Mouse (Mus musculus) forebrain, embryonic 12.5 days (tissue): ENCODE results near the gene Hunk. TPM values are rescaled to one million over a fixed set of nuclear protein-coding genes. Genes with fewer than 3 reads are reported as not detected.
A peak's percentile ranks its signal among the peaks of the same experiment; 100 is the strongest.

Experiments
- ATAC-seq: fragments of 200-750 bp; cut with Nextera tagmentation; 2 replicates; pipeline ENCODE4 v1.8.0; 2017; ENCODE audit warnings: moderate TSS enrichment; ENCODE audit not compliant: low FRiP score
- H3K27ac ChIP-seq: fragments of 300-500 bp; sonication (generic); 2 replicates; pipeline ENCODE4 v1.5.1; 2016; ENCODE audit warnings: mild to moderate bottlenecking
- H3K27me3 ChIP-seq: fragments of 300-500 bp; sonication (generic); 2 replicates; pipeline ENCODE4 v1.6.1; 2016; ENCODE audit warnings: mild to moderate bottlenecking
- H3K36me3 ChIP-seq: fragments of 300-500 bp; sonication (generic); replicated peaks from 2 replicates; pipeline ENCODE4 v1.6.1; 2016; ENCODE audit warnings: mild to moderate bottlenecking
- H3K4me1 ChIP-seq: fragments of 300-500 bp; sonication (generic); 2 replicates; pipeline ENCODE4 v1.6.1; 2016
- H3K4me2 ChIP-seq: fragments of 300-500 bp; sonication (generic); 2 replicates; pipeline ENCODE4 v1.6.1; 2016; ENCODE audit warnings: mild to moderate bottlenecking, moderate library complexity
- H3K4me3 ChIP-seq: fragments of 300-500 bp; sonication (generic); replicated peaks from 2 replicates; pipeline ENCODE4 v1.5.1; 2016; ENCODE audit warnings: mild to moderate bottlenecking
- H3K9ac ChIP-seq: fragments of 300-500 bp; sonication (generic); 2 replicates; pipeline ENCODE4 v1.6.1; 2016; ENCODE audit warnings: mild to moderate bottlenecking
- H3K9me3 ChIP-seq: fragments of 300-500 bp; sonication (generic); 2 replicates; pipeline ENCODE4 v1.6.1; 2016
- WGBS: fragments of 180-500 bp; shearing (Covaris S2); methylation state at CpG from one replicate; pipeline ENCODE4 v1.1.7; 2016; 5-methylcytosine and 5-hydroxymethylcytosine counted together
- polyA plus RNA-seq: library from polyadenylated mRNA; unstranded; fragments of >200 nt; fragmentation: Nextera tagmentation; extraction: Ambion mirVana; gene quantifications from 2 replicates; pipeline ENCODE4 v1.2.1, GENCODE M21; 2016

The Hunk gene
- 16.6 and 17.9 TPM in 2 replicates for polyA plus RNA-seq

DNA sequence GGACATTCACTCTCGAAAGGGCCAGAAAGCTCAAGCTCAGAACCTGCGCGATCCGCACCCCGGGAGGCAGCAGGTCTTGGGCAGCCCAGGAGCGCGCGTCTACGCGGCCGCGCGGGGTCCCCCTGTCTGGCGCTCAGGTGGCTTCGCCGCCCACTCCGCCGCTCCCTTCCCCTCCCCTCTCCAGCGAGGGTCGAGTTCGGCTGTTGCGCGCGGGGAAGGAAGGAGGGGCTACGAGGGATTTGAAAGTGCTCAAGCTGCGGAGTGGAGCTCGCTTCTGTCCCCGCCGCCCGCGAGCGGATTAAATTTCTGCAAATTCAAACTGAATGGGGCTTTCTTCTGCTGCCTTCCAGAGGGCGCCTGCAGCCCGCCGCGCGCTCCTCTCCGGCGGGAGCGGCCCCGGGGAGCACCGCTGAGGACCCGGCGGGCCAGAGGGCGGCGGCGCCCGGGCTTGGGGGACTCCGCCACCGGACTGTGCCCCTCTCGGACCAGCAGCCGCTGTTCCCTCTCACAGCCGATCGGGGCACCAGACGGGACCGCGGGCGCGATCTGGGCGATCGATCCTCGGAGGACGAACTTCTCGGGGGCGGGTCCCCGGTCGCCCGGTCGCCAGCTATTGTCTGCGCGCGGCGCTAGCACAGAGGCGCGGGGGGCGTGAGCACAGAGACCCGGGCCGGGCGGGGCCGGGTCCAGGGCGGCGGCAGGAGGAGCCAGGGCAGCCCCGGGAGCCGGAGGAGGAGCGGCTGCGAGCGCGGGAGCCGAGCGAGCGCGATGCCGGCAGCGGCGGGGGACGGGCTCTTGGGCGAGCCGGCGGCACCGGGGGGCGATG is at the start of gene Hunk:
TSS of gene Hunk (plus strand) at position 326 of the 826 bp plus-strand sequence.
- H3K9ac ChIP-seq: peak within 1 kb of the TSS; percentile 96
- peak within 1 kb of the TSS; percentile 74 for H3K4me2 ChIP-seq
- ATAC-seq: peak; percentile 85
- H3K4me3 ChIP-seq: peak within 1 kb of the TSS; percentile 89
- peak within 1 kb of the TSS; percentile 99 for H3K27ac ChIP-seq
- peaks cover 16% of the 10 kb centered on the region; the same call in 1 of the 2 replicates for H3K27me3 ChIP-seq
- WGBS: under 1% methylated on average over 96 of the region's 101 CpGs
- peaks cover 9% of the 10 kb centered on the region for H3K36me3 ChIP-seq
- H3K9me3 ChIP-seq: no peaks in the 10 kb centered on the region
- H3K4me1 ChIP-seq: peaks cover 40% of the 10 kb centered on the region

DNA sequence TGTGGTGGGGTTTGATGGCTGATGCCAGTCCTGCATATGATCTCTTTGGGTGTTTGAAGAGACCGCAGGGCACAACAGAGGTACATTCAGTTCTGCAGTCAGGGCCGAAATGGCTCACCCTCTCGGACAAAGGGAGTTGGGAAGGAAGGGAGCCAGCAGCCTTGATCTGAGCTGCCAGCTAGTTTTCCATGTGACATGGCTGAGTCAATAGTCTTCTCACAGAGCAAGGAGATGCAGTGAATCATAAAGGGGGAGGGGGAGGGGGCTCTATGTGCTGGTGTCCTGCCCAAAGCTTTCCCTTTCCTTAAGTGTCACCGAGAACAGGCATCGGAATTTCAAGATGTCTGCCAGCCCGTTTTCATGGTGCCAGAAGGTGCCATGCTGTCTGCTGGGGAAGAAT is 46.8 kb upstream of the Hunk start:
- Histone ChIP-seq H3K4me1 (no peaks in the 10 kb centered on the region; the same call in 1 of the 2 replicates), H3K36me3 (no peaks in the 10 kb centered on the region), H3K27me3 (no peaks in the 10 kb centered on the region), H3K4me2 (no peak overlapping the region), H3K9me3 (no peaks in the 10 kb centered on the region), H3K9ac (no peak overlapping the region), H3K4me3 (no peak overlapping the region), H3K27ac (no peak overlapping the region)
- 85% methylated on average over 6 of the region's 6 CpGs for WGBS
- ATAC-seq: no peak

DNA sequence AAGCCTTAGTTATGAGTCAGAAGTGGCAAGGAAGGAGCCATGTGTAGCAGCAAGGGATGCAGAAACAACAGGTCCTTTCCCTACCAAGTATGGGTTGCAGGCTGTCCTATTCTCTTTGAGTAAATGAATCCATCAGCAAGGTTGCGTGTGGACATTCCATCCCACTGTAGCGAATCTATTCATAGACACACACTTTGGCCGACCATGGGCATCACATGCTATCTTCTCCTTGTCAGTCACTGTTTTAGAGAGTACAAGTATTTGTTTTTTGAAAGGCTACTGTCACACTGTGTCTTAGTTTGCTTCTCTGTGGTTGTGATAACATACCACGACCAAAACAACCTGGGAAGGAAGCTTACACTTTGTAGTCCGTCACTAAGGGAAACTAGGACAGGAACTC is 44.7 kb upstream of the Hunk start:
- 86% methylated on average over 5 of the region's 5 CpGs for WGBS
- Histone ChIP-seq H3K4me2 (no peak overlapping the region), H3K4me3 (no peak overlapping the region), H3K4me1 (no peaks in the 10 kb centered on the region), H3K27me3 (no peaks in the 10 kb centered on the region), H3K36me3 (no peaks in the 10 kb centered on the region), H3K9ac (no peak overlapping the region), H3K9me3 (no peaks in the 10 kb centered on the region), H3K27ac (no peak overlapping the region)
- ATAC-seq: no peak

DNA sequence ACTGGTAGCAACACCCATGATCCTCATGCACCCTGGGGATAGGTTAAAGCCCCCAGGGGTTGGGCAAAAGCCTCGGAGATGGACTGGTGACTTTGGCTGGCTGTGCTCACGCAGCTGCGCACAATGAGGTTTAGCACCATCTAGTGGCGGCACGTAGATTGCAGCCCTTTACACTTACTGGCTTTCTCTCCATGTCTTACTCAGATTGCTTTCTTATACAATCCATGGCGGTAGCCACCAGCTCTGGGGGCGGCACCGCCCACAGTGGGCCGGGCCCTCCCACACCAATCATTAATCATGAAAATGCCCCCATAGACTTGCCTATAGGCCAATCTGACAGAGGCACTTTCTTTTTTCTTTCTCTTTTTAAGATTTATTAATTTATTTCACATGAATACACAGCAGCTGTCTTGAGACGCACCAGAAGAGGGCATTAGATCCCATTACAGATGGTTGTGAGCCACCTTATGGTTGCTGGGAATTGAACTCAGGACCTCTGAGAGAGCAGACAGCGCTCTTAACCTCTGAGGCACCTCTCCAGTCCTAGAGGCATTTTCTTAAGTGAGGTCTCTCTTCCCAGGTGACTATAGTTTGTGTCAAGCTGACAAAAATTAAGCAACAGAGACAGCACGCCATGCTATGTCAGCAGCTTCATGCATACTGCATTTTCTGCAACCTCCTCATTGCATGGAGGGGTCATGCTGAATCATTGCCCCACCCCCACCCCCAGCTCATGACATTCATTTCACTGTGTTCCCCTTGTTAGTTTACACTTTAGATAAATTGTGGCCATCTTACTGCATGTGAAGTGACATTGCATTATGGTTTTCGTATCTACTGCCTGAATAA is 35.9 kb upstream of the Hunk start:
- no peak overlapping the region for H3K9ac ChIP-seq
- peak; percentile 93 for ATAC-seq
- H3K27ac ChIP-seq: no peak overlapping the region
- no peak overlapping the region for H3K4me2 ChIP-seq
- no peaks in the 10 kb centered on the region for H3K27me3 ChIP-seq
- no peak overlapping the region for H3K4me3 ChIP-seq
- H3K4me1 ChIP-seq: 0 out of 2 replicates have a peak, but pooled peaks cover 3% of the 10 kb centered on the region
- H3K9me3 ChIP-seq: no peaks in the 10 kb centered on the region
- WGBS: 28% methylated on average over 12 of the region's 13 CpGs
- no peaks in the 10 kb centered on the region for H3K36me3 ChIP-seq

DNA sequence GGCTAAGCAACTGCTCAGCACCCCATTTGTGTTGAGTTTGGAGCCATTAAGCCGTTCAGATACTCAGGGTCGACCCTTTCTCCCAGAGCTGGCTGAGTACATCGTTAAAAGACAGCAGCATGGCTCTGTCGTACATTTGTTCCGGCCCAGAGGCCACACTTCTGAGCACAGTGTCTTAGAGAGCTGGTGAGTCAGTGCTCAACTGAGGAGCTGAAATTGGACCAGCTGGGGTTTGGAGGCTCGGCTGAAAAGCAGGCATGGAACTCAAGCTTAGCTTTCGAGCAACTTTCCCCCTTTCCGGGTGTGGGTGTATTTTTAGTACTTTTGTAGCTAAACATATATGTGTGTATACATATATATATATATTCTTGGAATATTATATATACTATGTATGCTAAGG is 34.1 kb upstream of the Hunk start:
- 0 out of 2 replicates have a peak, but pooled peaks cover 3% of the 10 kb centered on the region for H3K4me1 ChIP-seq
- H3K27me3 ChIP-seq: no peaks in the 10 kb centered on the region
- WGBS: 51% methylated on average over 8 of the region's 8 CpGs
- H3K36me3 ChIP-seq: no peaks in the 10 kb centered on the region
- H3K4me2 ChIP-seq: no peak overlapping the region
- H3K4me3 ChIP-seq: no peak overlapping the region
- no peaks in the 10 kb centered on the region for H3K9me3 ChIP-seq
- no peak overlapping the region for H3K9ac ChIP-seq
- no peak for ATAC-seq
- H3K27ac ChIP-seq: no peak overlapping the region

DNA sequence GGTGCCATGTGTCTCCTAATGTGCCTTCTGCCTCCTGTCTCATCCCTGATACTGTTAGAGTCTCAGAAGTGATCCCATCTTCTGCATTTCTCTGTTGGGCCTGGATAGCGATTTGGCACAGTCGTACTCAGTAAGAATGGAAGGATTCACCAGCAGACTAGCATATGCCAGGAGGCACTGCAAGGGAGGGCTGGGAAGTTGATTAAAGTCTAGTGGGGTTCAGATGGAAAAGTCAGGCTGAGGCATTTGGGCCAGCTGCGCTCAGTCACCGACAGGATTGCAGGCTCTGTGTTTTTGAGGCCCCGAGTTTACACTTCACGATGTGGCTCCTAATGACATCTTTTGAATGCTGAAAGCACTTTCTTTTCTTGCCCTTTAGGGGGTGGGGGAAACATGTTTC is 33.1 kb upstream of the Hunk start:
- H3K4me1 ChIP-seq: 0 out of 2 replicates have a peak, but pooled peaks cover 3% of the 10 kb centered on the region
- ATAC-seq: peak; percentile 55; the same call in 1 of the 2 replicates

DNA sequence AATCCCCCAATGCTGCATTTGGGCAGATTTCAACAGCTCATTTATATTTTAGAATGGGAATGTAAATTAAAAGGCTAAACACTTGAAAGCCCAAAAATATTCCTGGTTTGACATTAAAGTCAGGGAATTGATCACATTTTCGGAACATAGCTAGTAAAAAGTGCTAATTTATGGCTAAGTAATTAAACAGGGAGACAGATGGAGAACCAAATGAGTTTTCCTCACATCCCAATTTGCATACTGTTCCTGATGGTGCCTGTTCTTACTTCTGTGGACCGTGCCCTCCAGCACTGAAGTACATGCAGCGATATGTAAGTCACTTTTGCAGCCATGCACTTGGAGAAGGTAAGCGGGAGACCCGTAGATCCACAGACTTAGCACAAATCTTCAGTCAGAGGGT is 32.7 kb upstream of the Hunk start:
- no peak overlapping the region for H3K27ac ChIP-seq
- 79% methylated on average over 5 of the region's 5 CpGs for WGBS

More for the DNA sequence above, 33.1 kb upstream of the Hunk start:
- H3K27me3 ChIP-seq: no peaks in the 10 kb centered on the region
- no peak overlapping the region for H3K4me3 ChIP-seq
- 46% methylated on average over 6 of the region's 6 CpGs for WGBS
- H3K36me3 ChIP-seq: no peaks in the 10 kb centered on the region
- no peaks in the 10 kb centered on the region for H3K9me3 ChIP-seq
- H3K4me2 ChIP-seq: no peak overlapping the region
- H3K27ac ChIP-seq: peak overlapping the region; percentile 46; the same call in 1 of the 2 replicates
- H3K9ac ChIP-seq: no peak overlapping the region

DNA sequence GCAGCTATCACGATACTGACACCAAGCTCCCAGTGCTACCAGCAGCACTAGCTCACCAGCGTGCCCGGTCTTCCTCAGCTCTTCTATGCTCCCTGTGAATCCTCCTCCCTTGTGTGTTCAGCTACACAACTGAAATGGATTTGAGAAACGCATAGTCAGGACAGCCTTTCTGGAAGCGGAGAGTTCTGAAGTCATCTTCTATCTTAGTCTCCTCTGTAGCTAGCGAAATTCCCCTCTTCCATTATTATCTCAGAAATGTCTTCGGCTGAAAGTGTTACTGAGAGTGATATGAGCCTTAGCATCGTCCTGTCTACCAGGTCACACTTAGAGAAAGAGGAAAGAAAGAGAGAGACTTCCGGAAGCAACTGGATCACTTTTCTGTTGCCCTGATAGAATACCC is 26.5 kb upstream of the Hunk start:
- 85% methylated on average over 9 of the region's 9 CpGs for WGBS
- H3K27ac ChIP-seq: 0 out of 2 replicates have a peak overlapping the region, but pooled peaks have one; percentile 6

More for the DNA sequence above, 32.7 kb upstream of the Hunk start:
- H3K9ac ChIP-seq: no peak overlapping the region
- no peak for ATAC-seq
- 0 out of 2 replicates have a peak, but pooled peaks cover 3% of the 10 kb centered on the region for H3K4me1 ChIP-seq
- H3K4me2 ChIP-seq: no peak overlapping the region
- H3K4me3 ChIP-seq: no peak overlapping the region
- H3K27me3 ChIP-seq: no peaks in the 10 kb centered on the region
- H3K9me3 ChIP-seq: no peaks in the 10 kb centered on the region
- no peaks in the 10 kb centered on the region for H3K36me3 ChIP-seq

DNA sequence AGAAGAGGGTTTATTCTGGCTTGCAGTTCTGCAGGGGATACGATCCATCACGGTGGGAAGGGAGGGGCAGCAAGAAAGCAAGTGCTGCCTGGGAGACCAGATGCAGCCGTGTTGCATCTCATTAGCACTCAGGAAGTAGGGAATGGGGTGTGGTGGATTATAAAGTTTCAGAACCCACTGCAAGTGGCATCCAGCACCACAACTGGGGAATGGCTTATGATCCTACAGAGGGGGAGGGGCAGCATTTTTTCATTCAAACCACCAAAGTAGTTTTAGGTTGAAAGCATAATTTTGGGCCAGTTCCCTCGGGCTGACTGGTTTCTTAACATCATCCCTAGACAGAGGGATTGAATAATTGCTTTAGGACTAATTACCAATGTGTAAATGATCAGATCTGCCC is 26.1 kb upstream of the Hunk start:
- H3K27ac ChIP-seq: 0 out of 2 replicates have a peak overlapping the region, but pooled peaks have one; percentile 6
- WGBS: 22% methylated on average over 4 of the region's 4 CpGs

More for the DNA sequence above, 26.5 kb upstream of the Hunk start:
- Histone ChIP-seq H3K27me3 (no peaks in the 10 kb centered on the region), H3K9ac (no peak overlapping the region), H3K9me3 (no peaks in the 10 kb centered on the region), H3K36me3 (no peaks in the 10 kb centered on the region), H3K4me3 (no peak overlapping the region), H3K4me1 (peaks cover 11% of the 10 kb centered on the region; the same call in 1 of the 2 replicates), H3K4me2 (no peak overlapping the region)
- no peak for ATAC-seq

DNA sequence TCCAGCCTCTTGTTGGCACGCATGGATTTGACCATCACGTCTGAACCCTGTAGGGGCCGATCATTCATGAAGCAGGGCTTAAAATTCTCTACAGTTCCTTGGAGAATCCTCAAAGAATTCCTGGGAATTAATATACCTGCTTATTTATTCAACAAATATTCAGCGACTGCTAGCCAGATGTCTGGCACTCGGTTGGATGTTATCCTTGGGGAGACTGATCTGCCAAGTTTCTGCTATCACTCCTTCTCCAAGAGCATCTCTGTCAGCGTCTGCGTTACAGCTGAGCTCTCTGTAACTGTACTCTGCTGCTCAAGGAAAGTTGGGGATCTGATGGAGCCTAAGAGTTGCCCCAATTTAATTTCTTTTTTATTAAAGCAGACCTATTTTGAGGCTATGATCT is 25.5 kb upstream of the Hunk start:
- H3K27me3 ChIP-seq: no peaks in the 10 kb centered on the region
- H3K4me2 ChIP-seq: no peak overlapping the region
- WGBS: 71% methylated on average over 7 of the region's 7 CpGs
- no peak overlapping the region for H3K27ac ChIP-seq
- H3K36me3 ChIP-seq: no peaks in the 10 kb centered on the region
- peaks cover 11% of the 10 kb centered on the region; the same call in 1 of the 2 replicates for H3K4me1 ChIP-seq
- H3K4me3 ChIP-seq: no peak overlapping the region
- H3K9me3 ChIP-seq: no peaks in the 10 kb centered on the region
- ATAC-seq: no peak
- no peak overlapping the region for H3K9ac ChIP-seq

More for the DNA sequence above, 26.1 kb upstream of the Hunk start:
- no peak for ATAC-seq
- Histone ChIP-seq H3K27me3 (no peaks in the 10 kb centered on the region), H3K9me3 (no peaks in the 10 kb centered on the region), H3K4me3 (no peak overlapping the region), H3K4me1 (peaks cover 11% of the 10 kb centered on the region; the same call in 1 of the 2 replicates), H3K36me3 (no peaks in the 10 kb centered on the region), H3K9ac (no peak overlapping the region), H3K4me2 (no peak overlapping the region)

DNA sequence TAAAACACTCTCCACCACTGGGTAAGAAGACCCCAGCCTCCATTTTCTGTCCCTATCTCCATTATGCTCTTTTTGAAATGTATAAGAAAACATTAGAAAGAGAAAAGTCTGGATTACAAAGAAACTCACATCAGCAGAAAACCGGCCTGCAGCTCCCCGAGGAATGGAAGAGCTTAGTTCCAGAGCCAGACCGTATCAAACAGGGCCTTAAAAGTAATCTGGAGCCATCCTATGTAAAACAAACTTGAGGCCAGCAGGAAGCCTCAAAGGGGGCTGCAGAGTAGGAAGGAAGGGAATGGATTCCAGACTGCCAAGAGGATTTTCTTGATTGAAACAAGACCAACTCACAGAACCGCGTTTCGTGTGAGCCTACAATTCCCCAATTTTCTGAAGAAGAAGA is 22.9 kb upstream of the Hunk start:
- Histone ChIP-seq H3K27ac (no peak overlapping the region), H3K9me3 (no peaks in the 10 kb centered on the region), H3K36me3 (no peaks in the 10 kb centered on the region), H3K9ac (no peak overlapping the region), H3K4me1 (peaks cover 11% of the 10 kb centered on the region; the same call in 1 of the 2 replicates), H3K4me2 (no peak overlapping the region), H3K27me3 (no peaks in the 10 kb centered on the region), H3K4me3 (no peak overlapping the region)
- no peak for ATAC-seq
- 74% methylated on average over 6 of the region's 6 CpGs for WGBS

DNA sequence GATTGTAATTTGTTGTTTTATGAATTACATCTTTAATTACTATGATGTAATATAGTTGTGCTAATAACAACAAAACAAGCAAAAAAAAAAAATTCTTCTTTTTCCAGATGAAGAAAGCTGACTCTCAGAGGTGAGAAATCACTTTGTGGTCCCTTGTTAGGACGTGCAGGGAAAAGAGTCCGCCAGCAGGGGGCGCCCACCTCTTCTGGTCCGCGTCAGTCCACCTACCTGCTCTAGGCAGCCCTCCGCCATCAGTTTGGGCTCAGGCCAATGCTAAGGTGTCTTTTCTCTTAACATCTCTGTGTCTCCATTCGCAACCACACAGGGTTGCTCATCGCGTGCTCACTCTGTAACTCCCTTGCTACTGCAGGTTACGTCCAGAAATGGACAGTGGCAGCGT is 5.9 kb upstream of the Hunk start:
- 10% methylated on average over 11 of the region's 11 CpGs for WGBS
- peak; percentile 70 for ATAC-seq

More for the DNA sequence above, 5.9 kb upstream of the Hunk start:
- H3K4me1 ChIP-seq: peaks cover 4% of the 10 kb centered on the region
- H3K27ac ChIP-seq: no peak overlapping the region
- H3K9ac ChIP-seq: no peak overlapping the region
- H3K4me3 ChIP-seq: no peak overlapping the region
- peaks cover 19% of the 10 kb centered on the region for H3K27me3 ChIP-seq
- no peaks in the 10 kb centered on the region for H3K9me3 ChIP-seq
- H3K4me2 ChIP-seq: no peak overlapping the region
- H3K36me3 ChIP-seq: no peaks in the 10 kb centered on the region
